Mouse (Mus musculus): ENCODE data around the gene Chst3.
"Not testable (repeated sequence)": the region's sequence is repeated elsewhere in the genome, so short reads cannot be mapped to it uniquely, and the experiment has no call there.

The Chst3 gene

GRCm38 (mm10) chr10:60218591-60219499 lies at the start of gene Chst3:
Gene Chst3, minus strand, starts transcription at chr10:60219260.
- no peak for DNase-seq (ENCODE audit: low spot score in 2 of 2)

GRCm38 (mm10) chr10:60268738-60269137 lies 49.7 kb upstream of the Chst3 start:
- DNase-seq (ENCODE audit: low spot score in 2 of 2), result no peak

GRCm38 (mm10) chr10:60266842-60267401 lies 47.9 kb upstream of the Chst3 start:
- DNase-seq (ENCODE audit: low spot score in 2 of 2), result no peak

DNA sequence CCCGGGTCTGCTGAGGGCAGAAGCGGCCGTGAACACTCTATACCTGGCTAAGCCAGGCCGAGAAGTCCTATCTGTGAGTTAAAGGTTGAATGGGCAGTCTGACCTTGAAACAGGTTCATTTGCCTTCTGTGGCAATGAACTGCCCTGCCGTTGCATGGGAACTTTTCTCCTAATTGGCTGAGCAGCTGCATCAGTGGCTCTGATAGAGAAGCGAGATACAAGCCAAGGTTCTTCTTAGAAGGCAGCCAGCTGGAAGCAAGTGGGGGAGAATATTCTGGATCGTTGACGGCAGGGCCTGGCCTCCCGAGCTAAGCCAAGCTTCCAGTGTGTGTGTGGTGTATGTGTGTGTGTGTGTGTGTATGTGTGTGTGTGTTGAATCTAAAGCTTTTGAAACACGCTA lies 46.2 kb upstream of the Chst3 start:
- DNase-seq (ENCODE audit: low spot score in 2 of 2), result no peak

DNA sequence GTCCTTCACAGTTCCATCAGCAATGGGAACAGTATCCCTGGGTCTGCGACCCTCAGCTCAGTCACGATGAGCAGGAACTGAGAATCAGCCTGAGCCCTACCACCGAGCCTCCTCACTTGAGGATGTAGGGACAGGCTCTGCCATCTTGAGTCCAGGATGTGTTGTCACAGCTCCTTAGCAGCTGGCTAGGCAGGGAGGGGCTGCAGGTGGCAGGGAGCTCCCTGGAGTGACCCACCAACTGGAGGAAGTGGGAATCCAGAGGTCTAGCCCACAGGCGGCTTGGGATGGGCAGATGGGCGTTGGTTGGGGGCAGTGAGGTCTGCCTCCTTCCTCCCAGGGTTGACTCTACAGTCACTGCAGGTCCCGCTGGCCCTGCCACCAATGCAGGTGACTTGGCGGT lies 44.3 kb upstream of the Chst3 start:
- no peak for DNase-seq (ENCODE audit: low spot score in 2 of 2)

DNA sequence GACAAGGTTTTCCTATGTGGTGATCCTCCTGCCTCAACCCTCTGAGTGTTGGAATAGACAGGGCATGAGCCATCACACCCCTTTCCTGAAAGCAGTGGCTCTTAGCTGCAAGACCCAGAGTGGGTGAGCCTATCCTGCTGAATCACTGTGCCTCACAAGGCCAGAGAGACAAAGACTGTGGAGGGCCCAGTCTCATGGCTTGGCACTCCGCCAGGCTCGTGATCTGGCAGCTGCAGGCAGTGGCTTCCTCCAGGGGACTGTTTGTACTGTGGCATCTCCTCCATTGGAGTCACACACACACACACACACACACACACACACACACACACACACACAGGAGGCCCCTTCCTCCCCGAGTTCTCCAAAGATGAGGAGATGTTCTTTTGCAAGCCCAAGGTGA lies 43.3 kb upstream of the Chst3 start:
- DNase-seq (ENCODE audit: low spot score in 2 of 2), result peak; percentile 64 to 82

DNA sequence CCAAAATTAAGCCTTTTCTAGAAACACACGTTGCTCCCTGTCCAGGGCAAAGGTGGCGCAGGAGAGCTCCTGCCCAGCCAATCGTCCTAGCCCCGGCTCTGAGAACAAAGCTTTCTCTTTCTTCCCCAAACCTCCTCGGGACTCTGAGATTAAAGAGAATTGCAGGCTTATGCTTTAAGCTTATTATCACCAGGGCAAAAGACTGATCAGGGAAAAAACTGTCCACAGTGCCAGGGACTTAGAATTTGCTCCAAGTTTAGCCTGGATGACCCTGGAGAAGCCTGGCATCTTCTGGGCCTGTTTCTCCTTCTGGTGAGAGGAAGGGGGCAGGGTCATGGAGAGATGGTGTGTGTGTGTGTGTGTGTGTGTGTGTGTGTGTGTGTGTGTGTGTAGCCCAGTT lies 42.5 kb upstream of the Chst3 start:
- no peak for DNase-seq (ENCODE audit: low spot score in 2 of 2)

DNA sequence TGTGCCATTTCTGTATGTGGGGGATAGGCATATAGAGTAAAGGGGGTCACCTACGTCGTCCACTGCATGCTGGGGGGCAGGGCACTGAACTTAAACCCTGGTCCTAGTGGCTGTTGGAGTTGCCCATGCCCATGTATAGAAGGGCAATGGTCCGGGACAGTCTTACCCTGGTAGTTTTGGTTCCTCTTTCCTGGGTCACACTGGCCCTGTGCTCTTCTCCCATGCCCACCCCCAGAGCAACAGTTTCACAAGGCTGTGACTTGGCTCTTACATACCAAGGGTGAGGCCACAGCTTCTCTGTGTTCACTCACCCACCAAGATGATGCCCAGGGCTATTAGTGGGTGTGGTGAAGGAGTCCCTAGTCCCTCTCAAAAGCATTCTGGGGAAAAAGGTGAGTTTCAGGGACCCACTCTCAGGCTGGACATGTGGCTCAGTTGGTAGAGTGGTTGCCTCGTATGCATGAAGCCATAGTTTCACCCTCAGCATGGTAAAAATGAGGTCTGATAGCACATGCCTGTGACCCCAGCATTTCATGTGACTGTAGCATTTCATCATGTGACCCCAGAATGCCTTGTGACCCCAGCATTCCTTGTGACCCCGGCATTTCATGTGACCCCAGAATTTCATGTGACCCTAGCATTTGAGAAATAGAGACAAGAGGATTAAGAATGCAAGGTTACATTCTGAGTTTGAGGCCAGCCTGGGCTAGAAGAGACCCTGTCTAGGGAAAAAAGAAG lies 41.7 kb upstream of the Chst3 start:
- DNase-seq (ENCODE audit: low spot score in 2 of 2), result no peak

GRCm38 (mm10) chr10:60257261-60257825 lies 38.3 kb upstream of the Chst3 start:
- DNase-seq (ENCODE audit: low spot score in 2 of 2), result no peak

- no peak for DNase-seq (ENCODE audit: low spot score in 2 of 2)
These were observed 37.0 kb upstream of the Chst3 start for GRCm38 (mm10) chr10:60256088-60256487.

DNA sequence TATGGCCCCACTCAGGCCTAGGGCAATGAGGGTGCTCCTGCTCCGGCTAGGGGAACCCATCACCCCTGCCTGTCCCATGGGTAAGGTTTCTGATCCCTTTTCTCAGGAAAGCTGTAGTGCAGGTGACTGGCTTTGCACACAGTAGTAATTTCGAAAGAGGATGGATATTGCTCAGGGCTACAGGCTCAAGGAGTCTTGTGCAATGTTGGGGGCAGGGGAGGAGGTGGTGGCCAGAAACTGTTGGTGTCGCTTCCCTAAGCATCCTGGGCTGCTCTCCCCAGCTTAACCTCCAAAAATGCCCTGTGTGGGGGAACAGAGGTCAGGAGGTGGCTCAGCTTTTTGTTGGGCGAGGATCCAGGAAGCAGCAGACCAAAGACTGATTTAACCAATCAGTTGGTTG lies 33.5 kb upstream of the Chst3 start:
- DNase-seq (ENCODE audit: low spot score in 2 of 2), result no peak

- DNase-seq (ENCODE audit: low spot score in 2 of 2), result no peak
These were observed 33.1 kb upstream of the Chst3 start for GRCm38 (mm10) chr10:60252187-60252586.

DNA sequence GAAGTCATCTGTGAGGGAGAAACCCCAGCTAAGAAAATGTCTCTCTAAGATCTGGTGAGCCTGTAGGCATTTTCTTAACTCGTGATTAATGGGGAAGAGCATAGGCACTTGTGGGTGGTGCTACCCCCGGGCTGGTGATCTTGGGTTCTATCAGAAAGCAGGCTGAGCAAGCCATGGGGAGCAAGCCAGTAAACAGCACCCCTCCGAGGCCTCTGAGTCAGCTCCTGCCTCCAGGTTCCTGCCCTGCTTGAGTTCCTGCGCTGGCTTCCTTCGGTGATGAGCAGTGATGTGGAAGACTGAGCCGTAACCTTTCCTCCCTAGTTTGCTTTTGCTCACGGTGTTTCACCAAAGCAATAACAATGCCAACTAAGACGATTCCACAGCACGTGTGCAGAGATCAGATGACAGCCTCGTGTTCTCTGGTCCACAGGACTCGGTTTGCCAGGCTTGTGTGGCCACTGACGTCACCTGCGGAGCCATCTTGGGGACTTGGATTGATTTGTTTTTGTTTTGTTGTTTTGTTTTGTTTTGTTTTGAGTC lies 31.4 kb upstream of the Chst3 start:
- DNase-seq (ENCODE audit: low spot score in 2 of 2), result no peak

GRCm38 (mm10) chr10:60248345-60248744 lies 29.3 kb upstream of the Chst3 start:
- not testable (repeated sequence) for DNase-seq (ENCODE audit: low spot score in 2 of 2)

DNA sequence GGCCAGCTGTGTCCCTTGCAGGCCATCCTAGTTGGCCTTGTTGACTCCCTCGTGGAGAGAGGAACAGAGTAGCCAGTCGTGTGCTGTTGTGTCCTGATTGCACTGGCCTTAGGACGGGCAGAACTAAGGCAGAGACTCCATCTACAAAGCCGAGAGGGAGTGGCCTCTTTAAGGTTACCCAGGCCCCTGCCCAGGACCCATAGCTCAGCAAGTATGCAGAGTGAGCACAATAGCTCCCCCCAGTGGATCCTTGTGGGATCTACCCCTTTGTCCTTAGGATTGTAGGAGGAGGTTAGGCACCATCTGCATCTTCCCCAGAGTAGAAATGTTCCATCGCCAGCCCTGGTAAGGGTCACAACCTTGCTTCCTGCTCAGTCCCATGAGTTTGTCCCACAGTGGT lies 27.5 kb upstream of the Chst3 start:
- DNase-seq (ENCODE audit: low spot score in 2 of 2), result peak in 1 of 2 experiments; percentile 38

DNA sequence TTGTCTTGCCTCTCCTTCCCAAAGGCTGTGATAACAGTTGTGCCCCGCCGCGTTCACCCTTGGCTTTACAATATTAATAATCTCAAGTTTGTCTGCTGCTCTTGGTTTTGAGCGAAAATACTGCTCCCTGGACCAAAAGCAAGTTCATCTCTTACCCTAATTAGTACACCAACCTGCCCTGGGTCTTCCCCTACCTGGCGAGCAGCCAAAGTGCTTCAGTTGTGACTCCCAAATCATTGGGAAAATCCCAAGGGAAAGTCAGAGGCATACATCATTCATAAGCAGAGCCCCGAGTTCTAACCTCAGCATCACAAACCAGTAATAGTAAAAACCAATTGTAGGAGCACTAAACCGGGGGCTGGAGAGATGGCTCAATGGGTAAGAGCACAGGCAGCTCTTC lies 26.6 kb upstream of the Chst3 start:
- DNase-seq (ENCODE audit: low spot score in 2 of 2), result no peak

DNA sequence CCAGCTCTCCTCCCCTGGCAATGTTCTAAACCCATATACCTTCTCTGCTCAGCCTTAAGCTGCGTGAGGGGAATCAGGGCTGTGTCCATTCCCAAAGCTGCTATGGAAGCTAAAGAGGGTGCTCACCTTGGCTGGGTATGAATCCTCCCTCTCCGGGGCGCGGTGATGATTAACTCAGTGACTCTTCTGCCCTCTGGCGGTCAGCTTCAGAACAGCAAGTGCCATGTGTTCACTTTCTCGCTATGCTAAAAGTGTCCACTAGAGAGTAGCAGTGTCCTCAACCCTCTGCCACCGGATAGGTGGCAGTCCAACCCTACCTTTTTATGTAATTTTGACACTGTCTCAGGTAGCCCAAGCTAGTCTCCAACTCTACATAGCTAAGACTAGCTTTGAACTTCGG lies 26.0 kb upstream of the Chst3 start:
- DNase-seq (ENCODE audit: low spot score in 2 of 2), result peak; percentile 83 to 84

GRCm38 (mm10) chr10:60243941-60244340 lies 24.9 kb upstream of the Chst3 start:
- DNase-seq (ENCODE audit: low spot score in 2 of 2), result no peak

DNA sequence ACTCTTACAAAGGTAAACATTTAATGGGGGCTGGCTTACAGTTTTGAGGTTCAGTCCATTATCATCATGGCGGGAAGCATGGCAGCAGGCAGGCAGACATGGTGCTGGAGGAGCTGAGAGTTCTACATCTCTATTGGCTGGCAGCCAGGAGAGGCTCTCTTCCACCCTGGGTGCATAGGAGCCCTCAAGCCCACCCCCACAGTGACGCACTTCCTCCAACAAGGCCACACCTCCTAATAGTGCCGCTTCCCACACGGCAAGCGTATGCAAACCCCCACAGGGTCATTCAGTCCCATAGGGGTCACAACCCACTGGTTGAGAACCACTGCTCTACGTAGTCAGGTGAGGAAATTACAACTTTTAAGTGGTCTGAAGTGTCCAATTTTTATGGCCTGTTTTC lies 21.4 kb upstream of the Chst3 start:
- no peak for DNase-seq (ENCODE audit: low spot score in 2 of 2)

GRCm38 (mm10) chr10:60237475-60238154 lies 18.6 kb upstream of the Chst3 start:
- peak in 1 of 2 experiments; percentile 42 for DNase-seq (ENCODE audit: low spot score in 2 of 2)

GRCm38 (mm10) chr10:60235876-60236275 lies 16.8 kb upstream of the Chst3 start:
- not testable (repeated sequence) for DNase-seq (ENCODE audit: low spot score in 2 of 2)

All from right cerebral cortex, postnatal 36 days (tissue).